Mouse (Mus musculus) forebrain, embryonic 15.5 days (tissue): ENCODE measurements around the gene Faap24. TPM values are rescaled to one million over a fixed set of nuclear protein-coding genes. Genes with fewer than 3 reads are reported as not detected.

Experiments
- ATAC-seq: fragments of 200-750 bp; cut with Nextera tagmentation; replicated peaks from 2 replicates; pipeline ENCODE4 v1.8.0; 2017; ENCODE audit warnings: mild to moderate bottlenecking, moderate TSS enrichment, moderate library complexity
- H3K27ac ChIP-seq: fragments of 300-500 bp; sonication (generic); replicated peaks from 2 replicates; pipeline ENCODE4 v1.5.1; 2015; ENCODE audit warnings: mild to moderate bottlenecking, inconsistent platforms
- H3K27me3 ChIP-seq: fragments of 300-500 bp; sonication (generic); 2 replicates; pipeline ENCODE4 v1.6.1; 2015; ENCODE audit warnings: inconsistent platforms
- H3K36me3 ChIP-seq: fragments of 300-500 bp; sonication (generic); 2 replicates; pipeline ENCODE4 v1.6.1; 2015; ENCODE audit warnings: mild to moderate bottlenecking, inconsistent platforms
- H3K4me1 ChIP-seq: fragments of 300-500 bp; sonication (generic); 2 replicates; pipeline ENCODE4 v1.6.1; 2015; ENCODE audit warnings: inconsistent platforms
- H3K4me2 ChIP-seq: fragments of 300-500 bp; sonication (generic); replicated peaks from 2 replicates; pipeline ENCODE4 v1.6.1; 2015; ENCODE audit warnings: mild to moderate bottlenecking, inconsistent platforms
- H3K4me3 ChIP-seq: fragments of 300-500 bp; sonication (generic); 2 replicates; pipeline ENCODE4 v1.5.1; 2015; ENCODE audit warnings: mild to moderate bottlenecking, inconsistent platforms
- H3K9ac ChIP-seq: fragments of 300-500 bp; sonication (generic); replicated peaks from 2 replicates; pipeline ENCODE4 v1.6.1; 2015; ENCODE audit warnings: mild to moderate bottlenecking, inconsistent platforms
- H3K9me3 ChIP-seq: fragments of 300-500 bp; sonication (generic); 2 replicates; pipeline ENCODE4 v1.6.1; 2016; ENCODE audit warnings: inconsistent platforms
- WGBS: fragments of 180-500 bp; shearing (Covaris S2); methylation state at CpG from one replicate; pipeline ENCODE4 v1.1.7; 2015; ENCODE audit warnings: mixed read lengths; 5-methylcytosine and 5-hydroxymethylcytosine counted together
- polyA plus RNA-seq: library from polyadenylated mRNA; unstranded; fragments of >200 nt; fragmentation: Nextera tagmentation; extraction: Ambion mirVana; gene quantifications from 2 replicates; pipeline ENCODE4 v1.2.1, GENCODE M21; 2015

The Faap24 gene
- polyA plus RNA-seq, 1 experiment from 2014 or later = 24.6 TPM

- no peaks in the 10 kb centered on the region for H3K36me3 ChIP-seq
- no peak overlapping the region for H3K4me2 ChIP-seq
- no peak overlapping the region for H3K27ac ChIP-seq
- no peak for ATAC-seq
- no peaks in the 10 kb centered on the region for H3K4me1 ChIP-seq
- no peak overlapping the region for H3K4me3 ChIP-seq
- no peak overlapping the region for H3K9ac ChIP-seq
- H3K9me3 ChIP-seq = no peaks in the 10 kb centered on the region
- WGBS = 85% methylated on average over 5 of the region's 5 CpGs
- no peaks in the 10 kb centered on the region for H3K27me3 ChIP-seq
Measured at GRCm38 (mm10) chr7:35362253-35362652, 34.4 kb downstream of the Faap24 start.

GRCm38 (mm10) chr7:35357621-35358020 lies 39.0 kb downstream of the Faap24 start:
- Histone ChIP-seq H3K4me2 (no peak overlapping the region), H3K4me1 (no peaks in the 10 kb centered on the region), H3K4me3 (no peak overlapping the region), H3K9me3 (no peaks in the 10 kb centered on the region), H3K27ac (no peak overlapping the region), H3K36me3 (no peaks in the 10 kb centered on the region), H3K9ac (no peak overlapping the region), H3K27me3 (no peaks in the 10 kb centered on the region)
- 88% methylated on average over 12 of the region's 12 CpGs for WGBS
- ATAC-seq = no peak

GRCm38 (mm10) chr7:35355303-35355872 lies 41.2 kb downstream of the Faap24 start:
- no peaks in the 10 kb centered on the region for H3K9me3 ChIP-seq
- H3K27me3 ChIP-seq = no peaks in the 10 kb centered on the region
- H3K9ac ChIP-seq = no peak overlapping the region
- no peak for ATAC-seq
- no peaks in the 10 kb centered on the region for H3K4me1 ChIP-seq
- no peak overlapping the region for H3K4me3 ChIP-seq
- H3K27ac ChIP-seq = no peak overlapping the region
- no peaks in the 10 kb centered on the region for H3K36me3 ChIP-seq
- WGBS = 85% methylated on average over 5 of the region's 5 CpGs
- no peak overlapping the region for H3K4me2 ChIP-seq

GRCm38 (mm10) chr7:35353306-35353705 lies 43.3 kb downstream of the Faap24 start:
- ATAC-seq = no peak

GRCm38 (mm10) chr7:35351155-35351554 lies 45.5 kb downstream of the Faap24 start:
- no peak overlapping the region for H3K4me3 ChIP-seq
- H3K36me3 ChIP-seq = no peaks in the 10 kb centered on the region
- H3K4me1 ChIP-seq = no peaks in the 10 kb centered on the region
- ATAC-seq = no peak
- 90% methylated on average over 3 of the region's 3 CpGs for WGBS
- no peaks in the 10 kb centered on the region for H3K9me3 ChIP-seq
- H3K4me2 ChIP-seq = no peak overlapping the region
- H3K9ac ChIP-seq = no peak overlapping the region
- H3K27me3 ChIP-seq = no peaks in the 10 kb centered on the region
- no peak overlapping the region for H3K27ac ChIP-seq

More at GRCm38 (mm10) chr7:35353306-35353705, 43.3 kb downstream of the Faap24 start:
- WGBS = 96% methylated on average over 15 of the region's 15 CpGs
- no peaks in the 10 kb centered on the region for H3K36me3 ChIP-seq
- H3K9me3 ChIP-seq = no peaks in the 10 kb centered on the region
- H3K27me3 ChIP-seq = no peaks in the 10 kb centered on the region
- H3K27ac ChIP-seq = no peak overlapping the region
- no peaks in the 10 kb centered on the region for H3K4me1 ChIP-seq
- no peak overlapping the region for H3K4me3 ChIP-seq
- no peak overlapping the region for H3K4me2 ChIP-seq
- no peak overlapping the region for H3K9ac ChIP-seq

- no peak overlapping the region for H3K27ac ChIP-seq
Measured at GRCm38 (mm10) chr7:35349886-35350684, 46.6 kb downstream of the Faap24 start.

GRCm38 (mm10) chr7:35349022-35349421 lies 47.6 kb downstream of the Faap24 start:
- no peaks in the 10 kb centered on the region for H3K27me3 ChIP-seq
- no peaks in the 10 kb centered on the region for H3K36me3 ChIP-seq
- H3K4me2 ChIP-seq = no peak overlapping the region
- whole genome bisulfite sequencing = 94% methylated on average over 4 of the region's 4 CpGs
- H3K4me3 ChIP-seq = no peak overlapping the region
- H3K27ac ChIP-seq = no peak overlapping the region
- H3K9ac ChIP-seq = no peak overlapping the region
- H3K4me1 ChIP-seq = no peaks in the 10 kb centered on the region
- ATAC-seq = no peak
- no peaks in the 10 kb centered on the region for H3K9me3 ChIP-seq

More at GRCm38 (mm10) chr7:35349886-35350684, 46.6 kb downstream of the Faap24 start:
- no peaks in the 10 kb centered on the region for H3K36me3 ChIP-seq
- H3K4me3 ChIP-seq = no peak overlapping the region
- no peaks in the 10 kb centered on the region for H3K9me3 ChIP-seq
- ATAC-seq = no peak
- H3K27me3 ChIP-seq = no peaks in the 10 kb centered on the region
- 91% methylated on average over 8 of the region's 8 CpGs for WGBS
- no peak overlapping the region for H3K9ac ChIP-seq
- H3K4me2 ChIP-seq = no peak overlapping the region
- no peaks in the 10 kb centered on the region for H3K4me1 ChIP-seq

- no peaks in the 10 kb centered on the region for H3K4me1 ChIP-seq
- H3K9me3 ChIP-seq = no peaks in the 10 kb centered on the region
- WGBS = 76% methylated on average over 17 of the region's 18 CpGs
- H3K9ac ChIP-seq = no peak overlapping the region
- ATAC-seq = no peak
- H3K36me3 ChIP-seq = no peaks in the 10 kb centered on the region
- no peak overlapping the region for H3K27ac ChIP-seq
- H3K27me3 ChIP-seq = no peaks in the 10 kb centered on the region
- no peak overlapping the region for H3K4me3 ChIP-seq
- no peak overlapping the region for H3K4me2 ChIP-seq
Measured at GRCm38 (mm10) chr7:35347918-35348700, 48.5 kb downstream of the Faap24 start.

- H3K9ac ChIP-seq = no peak overlapping the region
- no peak overlapping the region for H3K4me2 ChIP-seq
- ATAC-seq = no peak
- no peaks in the 10 kb centered on the region for H3K4me1 ChIP-seq
- H3K4me3 ChIP-seq = no peak overlapping the region
- H3K36me3 ChIP-seq = no peaks in the 10 kb centered on the region
- H3K27ac ChIP-seq = no peak overlapping the region
- WGBS = 93% methylated on average over 5 of the region's 5 CpGs
- no peaks in the 10 kb centered on the region for H3K9me3 ChIP-seq
- no peaks in the 10 kb centered on the region for H3K27me3 ChIP-seq
Measured at GRCm38 (mm10) chr7:35344785-35345330, 51.8 kb downstream of the Faap24 start.

- WGBS = 82% methylated on average over 4 of the region's 4 CpGs
Measured at GRCm38 (mm10) chr7:35342498-35342897, 54.1 kb downstream of the Faap24 start.

More at GRCm38 (mm10) chr7:35342498-35342897, 54.1 kb downstream of the Faap24 start:
- no peak overlapping the region for H3K4me2 ChIP-seq
- no peaks in the 10 kb centered on the region for H3K4me1 ChIP-seq
- H3K4me3 ChIP-seq = no peak overlapping the region
- H3K27me3 ChIP-seq = no peaks in the 10 kb centered on the region
- H3K9me3 ChIP-seq = no peaks in the 10 kb centered on the region
- no peak overlapping the region for H3K27ac ChIP-seq
- no peak for ATAC-seq
- no peak overlapping the region for H3K9ac ChIP-seq
- H3K36me3 ChIP-seq = no peaks in the 10 kb centered on the region
